Mouse (Mus musculus) embryonic facial prominence, embryonic 11.5 days (tissue): ENCODE results near the gene Fbxo36. TPM values are rescaled to one million over a fixed set of nuclear protein-coding genes. Genes with fewer than 3 reads are reported as not detected.

Experiments used
- ATAC-seq: fragments of 200-750 bp; cut with Nextera tagmentation; replicated peaks from 2 replicates; pipeline ENCODE4 v1.8.0; 2017; ENCODE audit warnings: low read depth; ENCODE audit not compliant: insufficient number of reproducible peaks, low FRiP score, low TSS enrichment
- DNase-seq: peaks from one replicate; pipeline ENCODE4 v3.0.0-alpha.2; 2015; ENCODE audit warnings: low spot score
- H3K27ac ChIP-seq: fragments of 300-500 bp; sonication (generic); replicated peaks from 2 replicates; pipeline ENCODE4 v1.5.1; 2014; ENCODE audit warnings: mild to moderate bottlenecking, low read depth, low read length, control low read depth
- H3K27me3 ChIP-seq: fragments of 300-500 bp; sonication (generic); 2 replicates; pipeline ENCODE4 v1.6.1; 2014; ENCODE audit warnings: mild to moderate bottlenecking, low read length, moderate library complexity, mixed read lengths; ENCODE audit not compliant: control insufficient read depth, insufficient read depth
- H3K36me3 ChIP-seq: fragments of 300-500 bp; sonication (generic); replicated peaks from 2 replicates; pipeline ENCODE4 v1.6.1; 2014; ENCODE audit warnings: low read depth, mild to moderate bottlenecking, low read length, moderate library complexity, mixed read lengths; ENCODE audit not compliant: control insufficient read depth, insufficient read depth
- H3K4me1 ChIP-seq: fragments of 300-500 bp; sonication (generic); 2 replicates; pipeline ENCODE4 v1.6.1; 2014; ENCODE audit warnings: low read length, mixed read lengths; ENCODE audit not compliant: control insufficient read depth, insufficient read depth
- H3K4me2 ChIP-seq: fragments of 300-500 bp; sonication (generic); 2 replicates; pipeline ENCODE4 v1.6.1; 2014; ENCODE audit warnings: low read depth, mild to moderate bottlenecking, control low read depth, low read length, moderate library complexity
- H3K4me3 ChIP-seq: fragments of 300-500 bp; sonication (generic); 2 replicates; pipeline ENCODE4 v1.5.1; 2014; ENCODE audit warnings: low read depth, low read length, control low read depth
- H3K9ac ChIP-seq: fragments of 300-500 bp; sonication (generic); replicated peaks from 2 replicates; pipeline ENCODE4 v1.6.1; 2014; ENCODE audit warnings: mild to moderate bottlenecking, control low read depth, low read length
- H3K9me3 ChIP-seq: fragments of 300-500 bp; sonication (generic); replicated peaks from 2 replicates; pipeline ENCODE4 v1.6.1; 2016; ENCODE audit warnings: mild to moderate bottlenecking, low read length, inconsistent platforms, mixed read lengths; ENCODE audit not compliant: control insufficient read depth
- WGBS: fragments of 180-500 bp; shearing (Covaris S2); extraction: QIAGEN DNeasy Blood & Tissue Kit; methylation state at CpG from one replicate; pipeline ENCODE4 v1.1.7; 2014; 5-methylcytosine and 5-hydroxymethylcytosine counted together
- polyA plus RNA-seq: library from polyadenylated mRNA; unstranded; fragments of >200 nt; fragmentation: Nextera tagmentation; extraction: Ambion mirVana; gene quantifications from 2 replicates; pipeline ENCODE4 v1.2.1, GENCODE M21; 2014

Gene Fbxo36
- polyA plus RNA-seq, 1 experiment from 2014 or later: 9.9 TPM

DNA sequence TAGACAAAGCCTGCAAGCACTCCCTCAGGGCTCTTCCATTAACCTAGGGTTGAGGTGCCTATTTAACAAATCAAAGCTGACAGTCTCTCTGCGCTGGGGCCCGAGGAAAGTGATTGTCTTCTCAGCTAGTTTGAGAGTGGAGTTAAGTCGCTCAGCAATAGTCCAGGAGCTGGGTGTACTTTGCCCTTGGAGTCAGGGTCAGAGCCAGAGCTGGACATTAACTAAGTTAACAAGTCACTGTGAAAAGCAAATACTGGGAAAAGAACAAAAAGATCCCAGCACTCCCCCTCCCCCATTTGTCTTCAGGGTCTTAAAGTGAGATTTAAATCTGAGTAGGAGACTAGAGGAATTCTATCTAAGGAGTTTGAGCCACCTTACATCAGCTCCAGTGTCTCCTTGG lies 32.5 kb downstream of the Fbxo36 start:
- Histone ChIP-seq H3K4me2 (no peak overlapping the region), H3K4me3 (no peak overlapping the region), H3K36me3 (no peaks in the 10 kb centered on the region), H3K9ac (no peak overlapping the region), H3K9me3 (no peaks in the 10 kb centered on the region), H3K4me1 (no peaks in the 10 kb centered on the region), H3K27ac (no peak overlapping the region), H3K27me3 (no peaks in the 10 kb centered on the region)
- no peak for ATAC-seq
- no peak for DNase-seq
- WGBS: 7% methylated on average over 3 of the region's 3 CpGs

DNA sequence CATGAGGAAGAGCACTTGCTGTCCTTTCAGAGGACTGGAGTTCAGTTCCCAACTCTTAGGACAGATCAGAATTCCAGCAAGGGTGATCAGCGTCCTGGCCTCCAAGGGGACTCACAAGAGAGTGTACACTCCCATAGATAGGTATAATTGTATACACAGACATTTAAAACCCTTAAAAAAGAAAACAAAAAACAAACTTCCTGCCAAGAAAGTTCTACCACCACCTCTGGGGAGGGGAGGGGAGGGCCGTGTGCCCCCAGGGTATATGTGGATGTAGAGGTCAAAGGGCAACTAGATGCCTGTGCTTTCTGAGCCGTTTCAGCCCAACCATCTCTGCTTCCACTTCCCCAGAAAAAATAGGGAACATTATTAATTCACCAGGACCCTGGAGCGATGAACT lies 33.3 kb downstream of the Fbxo36 start:
- no peak for ATAC-seq
- H3K9ac ChIP-seq: no peak overlapping the region
- H3K4me2 ChIP-seq: no peak overlapping the region
- no peak for DNase-seq
- 51% methylated on average over 4 of the region's 4 CpGs for WGBS
- H3K4me3 ChIP-seq: no peak overlapping the region
- H3K36me3 ChIP-seq: no peaks in the 10 kb centered on the region
- no peaks in the 10 kb centered on the region for H3K4me1 ChIP-seq
- H3K27me3 ChIP-seq: no peaks in the 10 kb centered on the region
- no peaks in the 10 kb centered on the region for H3K9me3 ChIP-seq
- no peak overlapping the region for H3K27ac ChIP-seq

DNA sequence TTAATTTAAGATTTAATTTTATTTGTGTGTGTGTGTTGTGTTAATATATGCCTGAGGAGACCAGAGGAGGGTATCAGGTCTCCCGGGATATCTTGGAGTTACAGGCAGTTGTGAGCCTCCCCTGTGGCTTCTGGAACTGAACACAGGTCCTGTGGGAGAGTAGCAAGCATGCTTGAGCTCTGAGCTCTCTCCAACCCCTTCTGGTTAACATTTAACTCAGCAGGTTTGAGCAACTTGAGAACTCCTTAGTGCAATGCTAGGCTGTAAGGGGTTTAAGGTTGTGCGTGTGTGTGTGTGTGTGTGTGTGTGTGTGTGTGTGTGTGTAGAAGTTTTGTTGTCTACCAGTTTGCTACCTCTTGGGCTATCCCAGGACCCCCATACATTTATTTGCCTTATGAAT lies 37.9 kb downstream of the Fbxo36 start:
- Histone ChIP-seq H3K4me2 (no peak overlapping the region), H3K27ac (no peak overlapping the region), H3K9ac (no peak overlapping the region), H3K27me3 (no peaks in the 10 kb centered on the region), H3K4me3 (no peak overlapping the region), H3K36me3 (no peaks in the 10 kb centered on the region), H3K9me3 (no peaks in the 10 kb centered on the region), H3K4me1 (no peaks in the 10 kb centered on the region)
- no peak for DNase-seq
- WGBS: 77% methylated on average over 2 of the region's 2 CpGs
- ATAC-seq: no peak

DNA sequence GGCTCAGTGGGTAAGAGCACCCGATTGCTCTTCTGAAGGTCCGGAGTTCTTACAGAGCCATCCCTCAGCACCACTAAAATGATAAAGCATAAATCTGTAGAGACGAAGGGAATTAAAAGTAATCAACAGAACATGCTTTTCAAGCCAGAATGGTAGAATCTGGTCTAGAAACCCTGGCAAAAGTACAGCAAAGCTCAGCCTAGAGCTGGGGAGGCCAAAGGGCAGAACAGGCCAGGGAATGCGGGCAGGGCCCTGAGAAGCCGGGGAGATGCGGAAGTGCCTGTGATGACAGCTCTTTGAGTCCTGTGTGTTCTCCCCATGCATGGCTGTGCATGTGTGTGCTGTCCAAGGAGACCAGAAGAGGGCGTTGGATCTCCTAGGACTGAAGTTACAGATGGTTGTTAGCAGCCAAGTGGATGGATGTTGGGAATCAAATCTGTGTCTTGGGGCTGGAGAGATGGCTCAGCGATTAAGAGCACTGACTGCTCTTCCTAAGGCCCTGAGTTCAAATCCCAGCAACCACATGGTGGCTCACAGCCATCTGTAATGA lies 40.0 kb downstream of the Fbxo36 start:
- Histone ChIP-seq H3K4me2 (no peak overlapping the region), H3K4me3 (no peak overlapping the region), H3K27me3 (no peaks in the 10 kb centered on the region), H3K4me1 (no peaks in the 10 kb centered on the region), H3K9ac (no peak overlapping the region), H3K9me3 (no peaks in the 10 kb centered on the region), H3K27ac (no peak overlapping the region), H3K36me3 (no peaks in the 10 kb centered on the region)
- DNase-seq (no peak), ATAC-seq (no peak)
- WGBS: 90% methylated on average over 8 of the region's 8 CpGs

DNA sequence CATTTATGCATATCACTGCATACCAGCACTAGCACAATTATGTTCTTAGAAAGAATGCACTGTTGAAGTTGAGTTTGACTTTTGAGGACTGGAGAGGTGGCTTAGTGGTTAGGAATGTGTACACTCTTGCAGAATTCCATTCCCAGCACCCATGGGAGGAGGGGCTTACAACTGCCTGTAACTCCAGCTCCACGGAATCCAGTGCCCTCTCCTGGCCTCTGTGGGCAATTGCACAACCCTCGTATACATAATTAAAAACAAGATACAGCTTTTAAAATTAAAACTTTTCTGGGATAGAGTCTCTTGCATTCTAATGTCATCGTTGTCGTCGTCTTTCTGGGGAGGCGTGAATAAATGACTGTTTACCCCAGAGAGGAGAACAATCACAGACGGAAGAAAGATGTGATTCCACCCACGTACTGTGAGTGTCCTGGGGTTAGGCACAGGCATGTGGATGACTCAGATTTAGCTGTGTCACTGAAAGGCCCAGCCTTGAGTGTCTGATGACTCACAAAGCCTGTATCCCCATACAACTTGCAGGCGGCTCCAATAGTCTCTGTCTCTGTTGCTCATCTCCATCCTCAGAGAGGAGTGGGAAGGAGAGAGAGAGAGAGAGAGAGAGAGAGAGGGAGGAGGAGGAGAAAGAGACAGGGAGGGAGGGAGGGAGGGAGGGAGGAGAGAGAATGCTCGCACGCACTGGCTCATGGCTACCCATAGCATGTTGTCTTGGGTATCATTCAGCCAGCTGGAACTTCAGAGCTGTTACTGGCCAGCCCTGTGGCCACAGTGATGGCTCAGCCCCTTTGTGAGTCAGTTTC lies 41.8 kb downstream of the Fbxo36 start:
- WGBS: 68% methylated on average over 11 of the region's 11 CpGs
- Histone ChIP-seq H3K27ac (no peak overlapping the region), H3K36me3 (no peaks in the 10 kb centered on the region), H3K9ac (no peak overlapping the region), H3K4me3 (no peak overlapping the region), H3K27me3 (no peaks in the 10 kb centered on the region), H3K9me3 (no peaks in the 10 kb centered on the region), H3K4me2 (no peak overlapping the region), H3K4me1 (no peaks in the 10 kb centered on the region)
- no peak for ATAC-seq
- no peak for DNase-seq

DNA sequence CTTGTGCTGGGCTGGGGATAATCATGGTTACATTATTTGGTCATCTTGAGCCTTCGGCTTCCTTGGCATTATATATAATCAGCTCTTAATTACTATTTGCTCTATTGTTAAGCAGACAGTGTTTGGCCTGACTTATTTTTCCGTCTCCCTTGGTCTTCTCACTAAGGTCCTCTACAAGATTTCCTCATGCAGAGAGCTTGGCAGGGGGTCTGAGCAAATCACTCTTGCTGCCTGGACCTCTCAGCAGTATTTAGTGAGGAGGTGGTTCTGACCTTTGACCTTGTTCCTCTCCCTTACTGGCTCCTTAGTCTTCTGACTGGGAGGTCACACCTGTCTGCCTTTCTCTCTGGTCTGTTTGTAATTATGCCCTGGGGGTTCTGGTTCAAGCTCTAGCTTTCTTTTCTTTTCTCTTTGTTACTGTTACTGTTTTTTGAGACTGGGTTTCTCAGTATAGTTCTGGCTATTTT lies 42.5 kb downstream of the Fbxo36 start:
- no peaks in the 10 kb centered on the region for H3K9me3 ChIP-seq
- no peak overlapping the region for H3K9ac ChIP-seq
- H3K4me3 ChIP-seq: no peak overlapping the region
- H3K4me2 ChIP-seq: no peak overlapping the region
- H3K27me3 ChIP-seq: no peaks in the 10 kb centered on the region
- WGBS: 20% methylated on average over 2 of the region's 2 CpGs
- no peaks in the 10 kb centered on the region for H3K36me3 ChIP-seq
- ATAC-seq (no peak), DNase-seq (no peak)
- no peaks in the 10 kb centered on the region for H3K4me1 ChIP-seq
- no peak overlapping the region for H3K27ac ChIP-seq

DNA sequence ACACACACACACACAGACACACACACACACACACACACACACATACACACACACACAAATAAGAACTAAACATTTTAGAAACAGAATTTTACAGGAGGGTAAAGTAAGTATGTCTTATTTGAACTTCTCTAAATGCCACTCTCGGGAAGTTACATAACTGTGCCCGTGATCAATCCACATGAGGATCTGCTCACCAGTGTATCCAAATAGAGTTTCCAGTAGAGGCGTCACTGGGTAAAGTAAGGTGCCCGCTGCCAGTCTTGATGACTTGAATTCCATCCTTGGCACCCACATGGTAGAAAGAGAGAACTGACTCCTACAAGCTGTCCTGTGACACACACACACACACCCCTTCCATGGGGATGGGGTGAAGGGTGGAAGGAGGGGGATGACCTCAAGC lies 43.3 kb downstream of the Fbxo36 start:
- H3K36me3 ChIP-seq: no peaks in the 10 kb centered on the region
- no peaks in the 10 kb centered on the region for H3K4me1 ChIP-seq
- H3K9me3 ChIP-seq: no peaks in the 10 kb centered on the region
- H3K4me2 ChIP-seq: no peak overlapping the region
- H3K9ac ChIP-seq: no peak overlapping the region
- H3K4me3 ChIP-seq: no peak overlapping the region
- WGBS: 91% methylated on average over 4 of the region's 4 CpGs
- no peak for DNase-seq
- no peak for ATAC-seq
- H3K27me3 ChIP-seq: no peaks in the 10 kb centered on the region
- no peak overlapping the region for H3K27ac ChIP-seq

DNA sequence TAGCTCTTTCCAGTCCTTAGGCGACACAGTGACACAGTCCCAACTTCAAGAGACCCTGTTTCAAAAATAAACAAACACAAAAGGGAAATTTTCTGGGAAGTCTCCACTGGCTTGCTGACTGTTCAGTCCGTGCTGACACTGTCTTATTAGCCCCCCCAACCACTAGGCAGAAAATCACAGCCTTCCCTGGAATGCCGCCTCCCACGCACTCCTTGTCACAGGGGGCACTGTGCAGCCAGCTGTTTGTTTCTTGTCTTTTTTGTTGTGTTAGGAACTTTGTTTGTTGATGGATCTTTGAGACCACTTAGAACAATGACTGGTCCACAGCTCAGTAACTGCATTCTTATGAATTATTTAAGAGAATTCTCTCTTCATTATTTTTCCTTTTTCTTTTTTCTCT lies 44.2 kb downstream of the Fbxo36 start:
- no peak overlapping the region for H3K4me3 ChIP-seq
- H3K9ac ChIP-seq: no peak overlapping the region
- H3K9me3 ChIP-seq: no peaks in the 10 kb centered on the region
- H3K27ac ChIP-seq: no peak overlapping the region
- H3K4me1 ChIP-seq: no peaks in the 10 kb centered on the region
- H3K36me3 ChIP-seq: no peaks in the 10 kb centered on the region
- H3K4me2 ChIP-seq: no peak overlapping the region
- ATAC-seq (no peak), DNase-seq (no peak)
- 80% methylated on average over 4 of the region's 4 CpGs for WGBS
- H3K27me3 ChIP-seq: no peaks in the 10 kb centered on the region
